ENCODE assay signal across 19 mouse cellular contexts in the genomic region with DNA sequence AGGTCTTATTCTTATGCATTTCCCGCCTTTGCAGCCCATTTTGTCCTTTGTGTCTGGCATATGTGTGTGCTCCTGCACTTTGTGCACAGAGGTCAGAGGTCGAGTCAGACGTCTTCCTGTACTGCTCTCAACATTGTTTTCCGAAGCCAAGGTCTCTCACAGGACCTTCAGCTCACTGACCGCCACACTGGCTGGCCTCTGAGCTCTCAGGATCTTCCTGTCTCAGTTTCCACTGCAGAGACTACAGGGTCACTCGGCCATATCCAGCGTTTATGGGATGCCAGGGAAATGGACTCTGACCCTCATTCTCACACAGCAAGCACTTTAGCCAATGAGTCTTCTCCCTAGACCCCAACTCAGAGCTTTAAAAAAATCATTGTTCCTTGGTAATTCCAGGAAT. TPM values are rescaled to one million over a fixed set of nuclear protein-coding genes. Genes with fewer than 3 reads are reported as not detected.
DNase-seq lines count a peak whose midpoint lies in the region; ATAC-seq and TF ChIP-seq lines count a peak whose summit lies in the region.
"Had no signal": no experiment of that assay in that cellular context is flagged by ENCODE, and none has a peak within 500 bp of the region (broad histone marks: within the 10 kb centered on the region; RNA-seq: fewer than 3 reads in every experiment).

No protein-coding gene starts in this region.

- 49% methylated on average over 7 of the region's 7 CpGs for WGBS in midbrain, embryonic 10.5 days
- WGBS in midbrain, postnatal 0 days: 62% methylated on average over 7 of the region's 7 CpGs

- no peaks in the 10 kb centered on the region for H3K27me3 ChIP-seq in midbrain, embryonic 10.5 days (ENCODE audit: low read depth, poor library complexity, severe bottlenecking)
- no peaks in the 10 kb centered on the region for H3K27me3 ChIP-seq in midbrain, postnatal 0 days (ENCODE audit: insufficient read depth, low read length)
- H3K27me3 ChIP-seq: CH12.LX; midbrain, embryonic 15.5 days; neural tube, embryonic 12.5 days; Patski had no signal

- H3K4me3 ChIP-seq in midbrain, embryonic 10.5 days: no peak overlapping the region
- no peak overlapping the region for H3K4me3 ChIP-seq in midbrain, postnatal 0 days (ENCODE audit: low read depth, low read length)
- H3K4me3 ChIP-seq: erythroblast, embryonic 14.5 days; midbrain, embryonic 15.5 days; neural tube, embryonic 12.5 days had no signal

- TF ChIP-seq CTCF in midbrain, postnatal 0 days (IDR thresholded peaks at IDR 0.05): no peak

- peaks cover 17% of the 10 kb centered on the region; the same call in 1 of the 2 replicates for H3K4me1 ChIP-seq in midbrain, embryonic 10.5 days
- H3K4me1 ChIP-seq in midbrain, postnatal 0 days (ENCODE audit: insufficient read depth, low read length): no peaks in the 10 kb centered on the region
- H3K4me1 ChIP-seq: midbrain, embryonic 15.5 days; neural tube, embryonic 12.5 days had no signal

- peak; percentile 16 for DNase-seq in midbrain, embryonic 10.5 days (ENCODE audit: low spot score)
- no peak for DNase-seq in midbrain, postnatal 0 days (ENCODE audit: low spot score)
- DNase-seq in kidney, adult 18-20 months: peak; percentile 39
- DNase-seq in kidney, postnatal 36 days: peak; percentile 65 to 72
- DNase-seq in mesoderm, embryonic 11.5 days (ENCODE audit: low read depth, low spot score): peak; percentile 20
- no peak for DNase-seq in spleen, postnatal 14 days (ENCODE audit: low spot score in 2 of 2)
- DNase-seq in thymus, postnatal 36 days: no peak
- DNase-seq in right cerebral cortex, postnatal 4 days: no peak
- DNase-seq: cerebellum, postnatal 14 days; left cerebral cortex, postnatal 4 days; lung, postnatal 10 days; retina, postnatal 1 day; thymus, adult 2 months had no signal

- H3K4me2 ChIP-seq in midbrain, postnatal 0 days (ENCODE audit: low read depth, low read length, poor library complexity, severe bottlenecking): no peak overlapping the region
- H3K4me2 ChIP-seq: midbrain, embryonic 15.5 days; neural tube, embryonic 12.5 days had no signal

- peak overlapping the region; percentile 23; the same call in 1 of the 2 replicates for H3K27ac ChIP-seq in midbrain, embryonic 10.5 days (replicated peaks)
- H3K27ac ChIP-seq in midbrain, postnatal 0 days (ENCODE audit: low read depth, low read length): no peak overlapping the region
- H3K27ac ChIP-seq: midbrain, embryonic 15.5 days; neural tube, embryonic 12.5 days had no signal

- ATAC-seq in midbrain, postnatal 0 days (ENCODE audit: low FRiP score): no peak
- ATAC-seq: hindbrain, embryonic 16.5 days; midbrain, embryonic 15.5 days; Patski had no signal

- H3K9ac ChIP-seq in midbrain, postnatal 0 days (replicated peaks; ENCODE audit: low read length, poor library complexity, severe bottlenecking): no peak overlapping the region
- H3K9ac ChIP-seq: midbrain, embryonic 15.5 days; neural tube, embryonic 12.5 days had no signal

- H3K9me3 ChIP-seq in midbrain, embryonic 10.5 days (replicated peaks): no peaks in the 10 kb centered on the region
- no peaks in the 10 kb centered on the region for H3K9me3 ChIP-seq in midbrain, postnatal 0 days (ENCODE audit: low read length)
- H3K9me3 ChIP-seq: midbrain, embryonic 15.5 days; neural tube, embryonic 12.5 days had no signal

- H3K36me3 ChIP-seq in midbrain, embryonic 10.5 days: no peaks in the 10 kb centered on the region
- H3K36me3 ChIP-seq in midbrain, postnatal 0 days (ENCODE audit: insufficient read depth, low read length): no peaks in the 10 kb centered on the region
- H3K36me3 ChIP-seq: midbrain, embryonic 15.5 days; neural tube, embryonic 12.5 days had no signal

RNA-seq across cellular contexts. Expression of a gene that starts 19.3 kb away (rescaled TPM):
- 71.6 and 73.8 TPM in 2 replicates for polyA plus RNA-seq in midbrain, embryonic 10.5 days (2016; fragmentation: Nextera tagmentation; extraction: Ambion mirVana)
- 48.1 and 50.9 TPM in 2 replicates for total RNA-seq in midbrain, postnatal 0 days (2014; rRNA removed)
- 43.0 and 47.0 TPM in 2 replicates for polyA plus RNA-seq in midbrain, postnatal 0 days (2015; fragmentation: Nextera tagmentation; extraction: Ambion mirVana)

RNA-seq across cellular contexts. Expression of a gene that starts 19.4 kb away (rescaled TPM):
- 1,399 and 1,420 TPM in 2 replicates for polyA plus RNA-seq in midbrain, embryonic 10.5 days (2016; fragmentation: Nextera tagmentation; extraction: Ambion mirVana)
- total RNA-seq in midbrain, postnatal 0 days (2014; rRNA removed): 171 and 252 TPM in 2 replicates
- polyA plus RNA-seq in midbrain, postnatal 0 days (2015; fragmentation: Nextera tagmentation; extraction: Ambion mirVana): 603 and 756 TPM in 2 replicates

Comparison
In these comparisons a context has a peak if more than half of its experiments do, and no peak if none do; other contexts are left out.
1. DNase-seq: peak in midbrain, embryonic 10.5 days (single experiment), kidney, adult 18-20 months (single experiment), kidney, postnatal 36 days (2 of 2) and mesoderm, embryonic 11.5 days (single experiment); none in midbrain, postnatal 0 days (single experiment), spleen, postnatal 14 days (0 of 2), thymus, postnatal 36 days (0 of 2) and right cerebral cortex, postnatal 4 days (single experiment).